Mouse (Mus musculus) natural killer cell, adult 2 months (primary cell): Measurements from ENCODE around the gene Adgrl4.
A peak's percentile ranks its signal among the peaks of the same experiment; 100 is the strongest.

Experiments
- DNase-seq, 2 experiments: peaks; one replicate each; pipeline ENCODE4 v3.0.0; 2022; ENCODE audit warnings: low spot score in 2 of 2

The Adgrl4 gene

DNA sequence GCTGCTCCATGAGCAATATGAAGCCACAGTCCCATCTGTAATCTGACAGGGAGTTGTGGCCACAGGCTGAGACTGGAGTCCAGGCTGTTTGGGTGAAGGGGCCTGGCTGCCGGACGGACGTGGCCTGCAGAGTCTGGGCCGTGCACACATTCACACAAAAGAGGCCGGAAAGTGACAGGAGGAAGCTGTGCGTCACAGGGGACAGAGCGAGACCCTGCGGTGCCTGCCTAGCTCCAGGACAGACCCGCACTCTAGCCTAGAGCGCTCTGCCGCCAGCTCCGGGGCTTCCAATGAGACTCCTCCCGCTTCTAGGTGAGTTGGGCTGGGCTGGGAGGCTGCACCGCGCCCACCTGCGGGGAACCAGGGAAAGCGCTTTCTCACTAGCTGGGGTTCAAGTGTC is at the start of gene Adgrl4:
Gene Adgrl4, plus strand, starts transcription at position 195 of the 400 bp plus-strand sequence.
- DNase-seq = peak in 1 of 2 experiments; percentile 7

DNA sequence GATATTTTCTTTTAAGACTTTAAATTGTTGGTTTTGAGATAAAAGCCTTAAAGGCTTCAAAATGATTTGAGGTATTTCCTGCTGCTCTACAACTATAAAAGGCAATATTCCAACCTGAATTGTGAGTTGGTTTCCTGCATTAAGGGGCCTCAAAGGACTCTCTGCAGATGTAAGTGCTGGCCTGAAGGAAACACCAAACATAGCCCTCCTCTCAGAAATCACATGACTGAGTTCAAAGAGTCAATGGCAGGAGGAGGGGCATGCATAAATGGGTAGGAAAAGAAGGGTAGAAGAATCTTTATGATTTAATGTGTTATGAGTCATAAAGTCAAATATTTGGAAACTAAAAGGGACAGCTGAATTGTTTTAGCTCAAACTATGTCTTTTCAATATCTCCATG is 46.8 kb upstream of the Adgrl4 start:
- DNase-seq = no peak

DNA sequence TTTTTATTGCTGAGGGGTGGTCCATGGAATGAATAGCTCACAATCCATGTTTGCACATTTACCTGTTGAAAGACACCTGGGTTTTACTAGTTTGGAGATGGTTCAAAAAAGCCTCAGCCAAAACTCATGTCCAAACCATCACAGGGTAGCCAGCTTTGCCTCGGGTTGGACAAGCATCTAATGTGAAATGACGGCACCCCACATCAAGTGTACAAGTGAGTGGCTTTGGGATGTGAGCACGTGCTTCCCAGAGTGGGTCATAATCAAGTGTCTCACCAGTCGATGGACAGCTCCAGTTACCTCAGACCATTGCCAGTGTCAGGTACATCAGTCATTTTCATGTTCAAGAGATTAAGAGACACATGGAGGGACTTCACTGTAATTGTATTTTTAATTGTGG is 44.8 kb upstream of the Adgrl4 start:
- no peak for DNase-seq

DNA sequence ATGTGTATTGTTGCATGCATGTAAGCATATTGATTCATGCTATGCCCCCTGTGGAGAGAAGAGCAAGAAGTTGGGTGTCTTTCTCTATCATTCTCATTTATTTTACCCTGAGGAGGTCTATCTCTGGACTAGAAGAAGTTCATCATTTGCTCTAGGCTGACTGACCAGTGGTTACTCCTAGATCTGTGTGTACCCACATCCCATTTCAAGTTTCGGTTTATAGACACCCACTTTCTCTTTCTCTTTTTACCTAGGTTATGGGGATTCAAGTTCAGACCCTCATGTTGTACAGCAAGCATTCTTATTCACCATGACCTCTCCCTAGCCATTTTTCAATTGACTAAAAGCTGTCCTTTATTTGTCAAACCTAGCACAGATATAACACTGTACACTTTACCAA is 44.4 kb upstream of the Adgrl4 start:
- DNase-seq = no peak

DNA sequence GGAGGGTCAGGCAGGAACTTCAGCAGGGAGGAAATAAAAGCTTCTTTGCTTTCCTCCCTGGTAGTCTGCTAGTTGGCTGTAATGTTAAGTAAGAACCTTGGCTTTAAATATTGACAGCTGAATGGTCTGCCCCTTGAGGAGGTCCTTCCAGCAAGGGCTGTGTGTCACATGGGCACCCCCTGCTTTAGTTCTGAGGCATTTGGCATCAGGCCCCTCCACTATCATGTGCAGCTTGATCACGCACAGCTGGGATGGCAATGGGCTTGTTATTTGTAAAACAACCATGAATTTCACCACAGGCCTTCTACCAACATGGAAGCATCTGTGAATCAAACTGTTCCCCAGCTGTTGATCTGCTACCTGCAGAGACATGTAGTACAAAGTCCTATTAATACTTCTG is 38.4 kb upstream of the Adgrl4 start:
- no peak for DNase-seq

DNA sequence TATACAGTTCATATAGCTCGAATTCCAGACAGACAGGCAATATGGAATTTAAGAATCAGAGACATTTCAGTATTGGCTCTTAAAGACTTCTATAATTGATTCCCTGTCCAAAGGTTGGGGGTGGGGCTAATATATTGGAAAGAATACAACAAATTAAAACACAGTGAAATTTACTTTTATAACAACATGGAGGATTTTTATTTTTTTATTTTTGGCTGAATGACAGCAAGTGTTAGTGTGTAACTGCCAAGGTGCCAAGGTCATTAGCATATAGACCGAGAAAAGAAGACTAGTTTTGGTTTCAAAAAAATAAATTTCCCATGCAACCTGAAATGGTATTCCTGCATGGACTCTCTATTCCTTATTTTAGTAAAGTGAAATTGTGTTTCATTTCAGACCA is 26.7 kb upstream of the Adgrl4 start:
- no peak for DNase-seq

DNA sequence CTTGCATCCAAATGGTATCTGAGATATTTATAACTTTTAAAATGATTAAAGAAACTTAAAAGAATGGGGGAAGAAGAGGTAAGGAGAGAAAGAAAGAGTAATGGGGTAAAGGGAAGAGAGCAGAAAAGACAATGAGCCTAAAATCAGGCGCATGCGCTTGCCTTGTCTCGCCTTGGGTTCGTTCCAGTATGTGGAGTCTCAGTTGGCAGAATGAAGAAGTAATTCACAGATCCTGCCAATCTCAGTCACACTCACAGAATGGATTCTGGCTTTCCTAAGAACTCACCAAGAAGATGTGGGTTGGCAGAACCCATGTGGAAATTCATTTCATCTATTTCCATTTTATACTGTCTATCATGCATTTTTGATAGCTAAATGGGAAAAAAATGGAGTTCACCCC is 26.2 kb upstream of the Adgrl4 start:
- no peak for DNase-seq

DNA sequence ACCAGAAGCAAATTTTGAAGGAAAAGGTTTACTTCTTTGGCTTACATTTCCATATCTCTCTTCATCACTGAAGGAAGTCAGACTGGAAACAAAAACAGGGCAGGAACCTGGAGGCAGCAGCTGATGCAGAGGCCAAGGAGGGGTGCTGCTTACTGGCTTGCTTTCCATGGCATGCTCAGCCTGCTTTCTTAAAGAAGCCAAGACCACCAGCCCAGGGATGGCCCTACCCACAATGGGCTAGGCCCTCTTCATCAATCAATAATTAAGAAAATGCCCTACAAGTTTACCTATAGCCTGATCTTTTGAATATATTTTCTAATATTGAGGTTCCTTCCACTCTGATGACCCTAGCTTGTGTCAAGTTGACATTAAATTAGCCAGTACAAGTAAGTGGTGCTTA is 20.8 kb upstream of the Adgrl4 start:
- no peak for DNase-seq

DNA sequence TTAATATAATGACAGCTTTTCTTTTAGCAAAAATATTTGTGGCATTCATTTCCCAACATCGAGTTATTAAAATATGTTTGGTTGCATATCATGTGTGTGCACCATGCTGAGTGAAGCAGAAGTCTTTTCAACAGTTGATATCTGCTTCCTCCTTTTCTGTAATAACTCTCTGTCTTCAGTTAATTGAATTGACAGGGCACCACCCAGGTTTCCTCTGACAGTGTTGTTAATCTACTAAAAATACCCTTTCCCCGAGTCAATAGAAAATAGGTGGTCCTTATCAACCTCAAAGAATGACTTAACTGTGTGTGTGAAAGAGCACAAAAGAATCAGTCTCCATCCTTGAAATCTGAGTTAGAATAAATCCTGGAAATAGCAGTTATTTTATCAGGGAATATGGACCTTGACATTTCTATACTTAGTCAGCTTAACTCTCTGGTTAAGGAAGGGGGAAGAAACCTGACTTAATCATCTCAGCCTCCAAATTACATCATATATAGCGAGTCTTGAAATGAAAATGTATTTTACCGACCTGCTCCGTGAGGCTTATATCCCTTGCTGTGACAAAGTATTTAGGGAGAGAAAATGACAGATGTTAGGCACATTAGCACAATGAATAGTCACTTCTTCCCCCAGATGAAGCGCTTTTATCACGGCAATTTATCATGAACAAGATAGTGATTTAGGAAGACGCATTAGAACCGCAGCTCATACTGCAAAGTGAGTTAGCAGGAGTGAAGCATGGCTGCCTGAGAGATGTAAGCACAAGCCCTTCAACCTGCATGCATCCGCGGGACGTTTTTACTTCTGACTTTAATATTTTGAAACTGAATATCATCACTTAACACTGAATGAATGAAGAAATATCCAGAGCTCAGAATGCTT is 19.8 kb upstream of the Adgrl4 start:
- no peak for DNase-seq

DNA sequence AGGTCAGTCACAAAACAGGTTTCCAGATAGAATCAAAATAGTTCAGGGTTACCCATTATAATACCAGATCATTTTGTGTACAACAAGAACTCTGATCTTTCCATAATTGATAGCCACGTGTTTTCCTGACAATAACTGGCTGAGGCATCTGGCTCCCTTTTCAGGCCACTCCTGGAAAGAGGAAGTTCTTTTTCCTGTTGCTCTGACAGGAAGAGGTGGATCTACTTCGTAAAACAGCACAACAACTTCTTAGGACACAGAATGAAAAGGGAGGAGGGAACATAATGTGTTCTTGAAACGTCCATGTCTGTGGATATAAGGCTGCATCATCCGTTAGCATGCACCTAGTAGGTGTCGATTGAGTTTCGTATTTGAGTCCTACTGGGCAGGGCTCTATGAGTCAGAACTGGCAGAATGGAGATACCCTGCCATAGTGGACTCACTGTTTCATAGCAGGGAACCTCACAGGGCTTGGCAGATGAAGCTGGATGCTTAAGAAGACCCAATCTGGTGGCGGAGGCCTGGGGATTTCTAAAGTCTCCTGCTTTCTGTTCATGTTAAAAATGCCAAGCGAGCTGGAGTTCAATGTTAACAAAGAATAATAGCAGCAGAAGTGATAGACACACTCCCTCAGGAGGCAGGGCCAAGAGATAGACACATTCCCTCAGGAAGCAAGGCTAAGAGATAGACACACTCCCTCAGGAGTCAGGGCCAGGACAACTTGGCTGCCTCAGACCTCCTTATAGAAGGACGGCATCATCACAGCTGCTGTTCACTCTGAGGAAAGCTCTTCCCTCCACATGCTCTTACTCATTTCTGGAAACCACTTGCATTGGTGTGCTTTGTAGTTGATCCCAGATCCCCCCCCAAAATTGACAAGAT is 13.1 kb upstream of the Adgrl4 start:
- no peak for DNase-seq

DNA sequence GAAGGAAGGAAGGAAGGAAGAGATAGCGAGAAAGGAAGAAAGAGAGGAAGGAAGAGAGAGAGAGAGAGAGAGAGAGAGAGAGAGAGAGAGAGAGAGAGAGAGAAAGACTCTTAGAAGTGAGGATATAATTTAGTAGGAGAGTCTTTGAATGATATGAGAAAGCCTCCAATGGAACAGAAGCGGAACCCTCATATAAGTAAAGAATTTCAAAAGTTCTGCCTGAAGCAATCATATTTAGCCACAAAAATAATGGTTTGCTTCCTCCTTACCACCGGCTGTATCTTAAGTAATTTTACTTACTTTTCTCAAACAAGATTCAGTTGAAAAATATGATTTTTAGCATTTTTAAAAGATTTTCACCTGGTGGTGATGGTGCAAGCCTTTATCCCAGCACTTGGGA is 7.6 kb upstream of the Adgrl4 start:
- DNase-seq = no peak

DNA sequence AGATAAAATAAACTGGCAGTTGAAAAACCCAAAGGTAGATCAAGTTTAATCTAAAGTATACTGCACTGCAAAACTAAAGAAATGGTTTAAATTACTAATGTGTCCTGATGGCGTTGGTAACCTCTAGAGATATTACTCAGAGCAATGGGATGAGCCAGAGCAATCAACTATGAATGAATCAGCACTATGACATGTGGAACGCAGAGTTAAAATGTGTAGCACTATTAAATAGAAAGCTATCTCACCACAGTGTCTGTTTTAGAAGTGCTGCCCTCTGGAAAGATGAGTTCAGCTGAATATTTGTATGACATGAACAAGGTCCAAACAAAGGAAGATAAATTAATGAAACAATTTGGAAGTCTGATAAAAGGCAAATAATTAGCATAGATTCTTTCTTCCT is 6.2 kb upstream of the Adgrl4 start:
- DNase-seq = no peak

DNA sequence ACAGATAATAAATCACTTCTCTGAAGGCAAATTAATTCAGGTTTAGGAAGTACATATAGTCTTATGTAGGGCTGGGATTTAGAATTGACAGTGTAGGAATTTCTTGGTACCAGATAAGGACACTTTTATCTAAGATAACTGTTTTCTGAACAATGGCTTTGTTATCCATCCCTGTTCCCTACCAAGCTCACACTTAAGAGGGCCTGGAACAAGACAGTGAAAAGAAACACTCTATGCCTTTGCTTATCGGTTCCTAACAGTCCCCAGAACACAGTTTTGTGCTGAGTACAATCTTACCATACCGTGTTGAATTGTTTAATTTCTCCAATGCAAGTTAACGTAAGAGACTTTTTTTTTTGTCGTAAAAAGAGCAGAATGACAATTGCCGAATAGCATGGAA is 677 bp downstream of the Adgrl4 start:
- DNase-seq = no peak

DNA sequence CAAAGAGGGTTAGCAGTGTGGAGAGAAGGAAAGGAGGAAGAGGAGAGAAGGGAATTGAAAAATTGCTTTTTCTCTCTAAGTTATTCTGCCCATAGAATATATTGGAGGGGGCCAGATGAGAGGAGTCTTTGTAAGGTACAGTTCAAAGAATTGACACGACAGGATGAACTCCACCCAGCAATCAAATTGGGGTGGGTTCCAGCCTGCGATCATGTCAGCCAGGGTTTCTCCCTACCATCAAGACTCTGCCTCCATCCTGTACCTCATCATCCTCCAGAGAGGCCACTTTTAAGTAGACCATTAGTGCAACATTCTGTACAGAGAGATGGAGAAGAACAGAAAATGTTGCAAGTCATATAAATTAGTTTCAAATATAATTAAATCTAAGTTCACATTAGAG is 2.3 kb downstream of the Adgrl4 start:
- DNase-seq = no peak

DNA sequence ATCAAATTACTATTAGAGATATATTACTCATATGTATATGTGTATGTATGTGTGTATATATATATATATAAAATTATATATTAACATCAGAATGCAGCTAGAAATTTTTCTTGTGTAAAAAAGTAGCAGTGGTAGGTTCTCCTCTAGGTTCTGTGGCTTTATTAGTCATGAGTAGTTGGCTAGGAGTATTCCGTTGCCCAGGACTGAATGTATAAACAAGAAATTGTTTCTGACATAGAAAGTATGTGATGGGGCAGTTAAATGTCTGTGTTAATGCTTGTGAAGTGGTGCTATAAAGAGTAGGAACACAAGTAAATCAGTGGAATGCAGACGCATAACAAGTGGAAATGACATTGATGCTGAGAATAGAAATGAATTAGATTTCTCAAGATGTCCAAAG is 4.3 kb downstream of the Adgrl4 start:
- DNase-seq = no peak

DNA sequence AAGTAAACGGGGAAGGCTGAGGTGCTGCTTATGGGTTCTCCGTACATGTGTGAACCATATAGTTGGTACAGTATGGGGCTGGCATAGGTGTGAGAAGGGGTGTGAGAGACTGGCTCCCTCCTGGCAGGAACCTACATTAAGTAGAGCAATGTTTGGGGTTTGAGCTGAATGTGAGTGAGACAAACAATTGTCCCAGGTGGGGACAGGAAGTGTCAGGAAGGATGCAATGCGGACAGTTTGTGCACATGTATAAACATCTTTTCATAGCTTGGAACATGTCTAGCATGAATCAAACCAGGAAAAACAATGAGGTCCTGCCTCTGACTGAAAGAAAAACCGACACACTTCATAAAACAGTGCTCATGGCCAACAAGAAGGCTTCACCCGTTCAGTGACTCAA is 5.8 kb downstream of the Adgrl4 start:
- no peak for DNase-seq

DNA sequence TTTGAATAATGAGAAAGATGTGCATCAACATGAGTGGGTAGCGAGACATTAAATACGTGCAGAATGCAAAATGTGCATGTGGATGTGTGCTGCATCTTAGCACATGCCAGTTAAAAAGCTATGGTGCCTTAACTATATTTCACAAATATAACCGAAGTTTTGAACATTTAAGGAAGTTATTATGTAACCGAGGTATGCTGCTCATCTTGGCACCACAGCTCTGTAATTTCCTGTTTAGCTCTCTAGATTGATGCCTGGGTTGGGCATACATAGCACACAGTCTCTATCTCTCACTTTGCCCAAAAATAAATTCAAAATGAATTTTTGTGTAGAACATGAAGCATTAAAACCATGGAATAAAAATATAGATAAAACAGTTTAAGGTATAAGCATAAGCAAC is 6.6 kb downstream of the Adgrl4 start:
- no peak for DNase-seq

DNA sequence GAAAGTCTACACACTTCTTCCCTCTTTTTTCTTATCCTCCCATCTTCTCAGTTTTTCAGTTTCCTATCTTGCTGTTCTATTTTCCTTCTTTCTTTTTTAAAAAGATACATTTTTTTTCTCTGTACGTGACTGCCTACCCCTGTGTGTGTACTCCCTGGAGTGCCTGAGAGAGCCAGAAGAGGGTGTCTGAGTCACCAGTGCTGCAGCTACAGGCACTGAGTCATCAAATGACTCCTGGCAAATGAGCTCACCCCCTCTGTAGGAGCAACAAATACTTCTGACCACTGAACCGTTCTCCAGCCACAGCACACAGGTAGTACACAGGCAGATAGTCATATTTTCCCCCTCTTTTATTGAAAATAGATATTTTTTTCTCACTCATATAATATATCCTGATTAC is 8.2 kb downstream of the Adgrl4 start:
- no peak for DNase-seq

DNA sequence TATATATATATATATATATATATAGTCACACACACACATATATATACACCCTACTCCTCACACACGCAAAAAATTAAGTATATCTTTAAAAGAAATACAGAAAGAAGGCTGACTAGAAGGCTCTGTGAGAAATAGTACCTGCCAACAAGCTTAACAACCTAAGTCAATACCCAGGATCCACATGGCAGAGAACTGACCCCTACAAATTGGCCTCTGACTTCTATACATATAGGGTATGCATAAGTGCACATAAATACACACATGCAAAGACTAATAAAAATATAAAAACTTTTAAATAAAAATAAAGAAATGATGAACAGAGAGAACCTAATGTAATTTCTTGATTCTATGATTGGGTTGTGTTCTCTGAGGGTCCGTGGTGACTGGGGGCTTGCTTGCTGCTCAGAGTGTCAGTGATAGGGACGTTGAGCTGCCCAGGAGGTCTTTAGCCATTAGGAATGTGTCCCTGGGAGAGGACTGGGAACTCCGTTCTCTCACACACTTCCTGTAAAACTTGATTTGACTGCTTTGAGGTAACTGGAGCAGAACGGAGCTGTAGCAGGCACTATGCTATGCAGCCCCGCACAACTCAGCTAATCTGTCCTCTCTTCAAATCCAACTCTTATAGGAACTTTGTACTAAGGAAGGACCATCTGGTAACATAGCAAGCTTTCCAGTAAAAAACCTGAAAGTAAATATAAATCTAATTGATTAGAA is 17.5 kb downstream of the Adgrl4 start:
- DNase-seq = no peak

DNA sequence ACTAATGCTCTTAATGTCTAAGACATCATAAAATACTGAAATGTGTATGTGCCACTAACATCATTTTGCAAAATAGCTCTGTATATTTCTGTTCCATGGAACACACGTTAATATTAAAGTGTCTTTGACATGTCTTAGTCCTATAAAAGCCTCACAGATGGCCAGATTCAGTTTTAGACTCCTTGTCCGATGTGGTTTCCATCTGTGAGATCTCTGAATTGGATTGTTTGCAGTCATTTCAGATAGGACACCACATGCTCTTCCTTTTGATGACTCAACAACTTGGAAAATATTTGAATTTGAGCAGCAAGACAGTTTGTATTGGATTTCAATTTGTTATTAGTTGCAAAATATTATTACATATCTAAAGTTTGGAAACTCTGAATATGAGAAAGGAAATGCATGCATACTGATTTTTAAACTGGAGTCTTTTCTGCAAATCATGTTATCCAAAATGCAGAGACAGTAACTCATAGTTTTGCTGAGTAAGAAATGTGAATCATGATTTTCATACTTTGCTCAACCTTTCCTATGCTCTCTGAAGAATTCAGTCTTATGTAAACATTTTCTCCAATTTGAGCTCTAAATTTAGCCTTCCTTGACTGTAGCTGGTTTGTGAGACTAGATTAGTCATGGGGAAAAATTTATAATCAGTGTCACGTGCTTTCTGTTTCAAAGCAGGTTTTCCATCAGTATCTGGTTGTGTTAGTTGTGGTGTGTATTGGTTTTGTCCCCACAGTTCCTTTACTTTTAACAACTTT is 21.9 kb downstream of the Adgrl4 start:
- no peak for DNase-seq

DNA sequence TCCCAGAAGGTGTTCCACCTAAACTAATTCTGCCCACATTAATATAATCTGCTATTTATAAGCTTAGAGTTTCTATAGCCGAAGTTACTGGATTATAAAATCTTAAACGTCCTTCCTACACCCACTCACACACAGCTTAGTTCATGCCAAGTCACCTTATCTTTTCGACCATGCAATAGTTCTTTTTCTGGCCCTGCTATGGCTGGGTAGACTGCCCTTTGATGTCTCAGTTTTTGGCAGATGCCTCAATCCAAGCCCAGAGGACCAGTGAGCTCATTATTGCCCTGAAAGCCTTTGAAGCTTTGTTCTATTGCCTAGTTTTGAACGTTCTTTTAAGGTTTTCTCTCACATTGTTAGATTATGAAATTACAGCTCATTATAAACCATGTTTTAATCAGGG is 27.5 kb downstream of the Adgrl4 start:
- DNase-seq = no peak

DNA sequence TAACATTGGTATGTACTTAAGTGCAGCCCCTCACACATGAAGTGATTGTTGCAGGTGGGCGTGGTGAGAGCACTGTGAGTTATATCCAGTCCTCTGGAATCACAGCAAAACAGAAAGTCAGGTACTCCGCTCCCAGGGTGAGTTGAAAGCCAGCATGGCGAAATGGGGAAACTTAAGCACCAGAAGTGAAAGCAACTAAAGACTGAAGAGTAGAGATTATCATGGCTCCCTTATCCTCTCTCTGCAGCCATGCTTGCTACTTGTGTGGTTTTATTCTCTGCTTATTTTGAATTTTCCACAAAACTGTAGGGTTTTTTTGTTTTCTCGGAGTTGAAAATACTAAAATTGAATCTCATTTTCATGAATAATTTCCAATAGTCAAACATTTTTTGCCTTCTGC is 51.2 kb downstream of the Adgrl4 start:
- DNase-seq = no peak
